Mouse (Mus musculus) midbrain, embryonic 13.5 days (tissue): ENCODE measurements around the gene Eif3l. TPM values are rescaled to one million over a fixed set of nuclear protein-coding genes. Genes with fewer than 3 reads are reported as not detected.

Experiments used
- ATAC-seq: fragments of 200-750 bp; cut with Nextera tagmentation; 2 replicates; pipeline ENCODE4 v1.8.0; 2017; ENCODE audit warnings: mild to moderate bottlenecking, moderate TSS enrichment, moderate library complexity
- H3K27ac ChIP-seq: fragments of 300-500 bp; sonication (generic); 2 replicates; pipeline ENCODE4 v1.5.1; 2015; ENCODE audit warnings: inconsistent platforms, mild to moderate bottlenecking, moderate library complexity
- H3K27me3 ChIP-seq: fragments of 300-500 bp; sonication (generic); 2 replicates; pipeline ENCODE4 v1.6.1; 2015; ENCODE audit warnings: mild to moderate bottlenecking, inconsistent platforms
- H3K36me3 ChIP-seq: fragments of 300-500 bp; sonication (generic); 2 replicates; pipeline ENCODE4 v1.6.1; 2015; ENCODE audit warnings: mild to moderate bottlenecking, inconsistent platforms
- H3K4me1 ChIP-seq: fragments of 300-500 bp; sonication (generic); replicated peaks from 2 replicates; pipeline ENCODE4 v1.6.1; 2015; ENCODE audit warnings: inconsistent platforms
- H3K4me2 ChIP-seq: fragments of 300-500 bp; sonication (generic); replicated peaks from 2 replicates; pipeline ENCODE4 v1.6.1; 2015; ENCODE audit warnings: moderate library complexity, mild to moderate bottlenecking, inconsistent platforms
- H3K4me3 ChIP-seq: fragments of 300-500 bp; sonication (generic); replicated peaks from 2 replicates; pipeline ENCODE4 v1.5.1; 2015; ENCODE audit warnings: mild to moderate bottlenecking, inconsistent platforms
- H3K9ac ChIP-seq: fragments of 300-500 bp; sonication (generic); replicated peaks from 2 replicates; pipeline ENCODE4 v1.6.1; 2015; ENCODE audit warnings: mild to moderate bottlenecking, inconsistent platforms
- H3K9me3 ChIP-seq: fragments of 300-500 bp; sonication (generic); 2 replicates; pipeline ENCODE4 v1.6.1; 2016; ENCODE audit warnings: mild to moderate bottlenecking, inconsistent platforms
- WGBS: fragments of 180-500 bp; shearing (Covaris S2); methylation state at CpG from one replicate; pipeline ENCODE4 v1.1.7; 2015; 5-methylcytosine and 5-hydroxymethylcytosine counted together
- polyA plus RNA-seq: library from polyadenylated mRNA; unstranded; fragments of >200 nt; fragmentation: Nextera tagmentation; extraction: Ambion mirVana; gene quantifications from 2 replicates; pipeline ENCODE4 v1.2.1, GENCODE M21; 2015

Gene Eif3l
- polyA plus RNA-seq, 1 experiment from 2014 or later, result 180 TPM

GRCm38 (mm10) chr15:79115276-79115675 is 40.3 kb downstream of the Eif3l start:
- ATAC-seq, result no peak
- Histone ChIP-seq H3K36me3 (peaks cover 53% of the 10 kb centered on the region), H3K4me3 (no peak overlapping the region), H3K9ac (no peak overlapping the region), H3K9me3 (no peaks in the 10 kb centered on the region), H3K4me2 (no peak overlapping the region), H3K27me3 (peaks cover 7% of the 10 kb centered on the region; the same call in 1 of the 2 replicates), H3K4me1 (peaks cover 16% of the 10 kb centered on the region), H3K27ac (no peak overlapping the region)
- 73% methylated on average over 5 of the region's 5 CpGs for WGBS

- H3K9ac ChIP-seq, result no peak overlapping the region
- H3K4me2 ChIP-seq, result no peak overlapping the region
- WGBS, result 81% methylated on average over 9 of the region's 9 CpGs
- peaks cover 89% of the 10 kb centered on the region for H3K36me3 ChIP-seq
- H3K9me3 ChIP-seq, result no peaks in the 10 kb centered on the region
- ATAC-seq, result no peak
- no peaks in the 10 kb centered on the region for H3K4me1 ChIP-seq
- no peak overlapping the region for H3K27ac ChIP-seq
- no peaks in the 10 kb centered on the region for H3K27me3 ChIP-seq
- no peak overlapping the region for H3K4me3 ChIP-seq
Observed at GRCm38 (mm10) chr15:79119491-79119890, 44.5 kb downstream of the Eif3l start.

- H3K27ac ChIP-seq, result no peak overlapping the region
- ATAC-seq, result no peak
- H3K36me3 ChIP-seq, result peaks cover 92% of the 10 kb centered on the region
- H3K4me1 ChIP-seq, result no peaks in the 10 kb centered on the region
- H3K9me3 ChIP-seq, result no peaks in the 10 kb centered on the region
- no peak overlapping the region for H3K4me2 ChIP-seq
- H3K27me3 ChIP-seq, result no peaks in the 10 kb centered on the region
- H3K9ac ChIP-seq, result no peak overlapping the region
- WGBS, result 82% methylated on average over 4 of the region's 4 CpGs
- H3K4me3 ChIP-seq, result no peak overlapping the region
Observed at GRCm38 (mm10) chr15:79122119-79122518, 47.1 kb downstream of the Eif3l start.

- 86% methylated on average over 13 of the region's 13 CpGs for WGBS
- H3K4me3 ChIP-seq, result no peak overlapping the region
- no peaks in the 10 kb centered on the region for H3K4me1 ChIP-seq
Observed at GRCm38 (mm10) chr15:79122546-79122945, 47.6 kb downstream of the Eif3l start.

GRCm38 (mm10) chr15:79123751-79124150 is 48.8 kb downstream of the Eif3l start:
- H3K27me3 ChIP-seq, result no peaks in the 10 kb centered on the region
- no peaks in the 10 kb centered on the region for H3K9me3 ChIP-seq
- 89% methylated on average over 6 of the region's 6 CpGs for WGBS
- H3K27ac ChIP-seq, result no peak overlapping the region
- no peak overlapping the region for H3K4me2 ChIP-seq
- no peak overlapping the region for H3K9ac ChIP-seq
- H3K36me3 ChIP-seq, result peaks cover 93% of the 10 kb centered on the region
- no peak overlapping the region for H3K4me3 ChIP-seq
- no peaks in the 10 kb centered on the region for H3K4me1 ChIP-seq
- no peak for ATAC-seq

More at GRCm38 (mm10) chr15:79122546-79122945, 47.6 kb downstream of the Eif3l start:
- Histone ChIP-seq H3K27me3 (no peaks in the 10 kb centered on the region), H3K9me3 (no peaks in the 10 kb centered on the region), H3K36me3 (peaks cover 92% of the 10 kb centered on the region), H3K9ac (no peak overlapping the region), H3K4me2 (no peak overlapping the region), H3K27ac (no peak overlapping the region)
- no peak for ATAC-seq

- H3K36me3 ChIP-seq, result peaks cover 91% of the 10 kb centered on the region
- 0 out of 2 replicates have a peak overlapping the region, but pooled peaks have one; percentile 4 for H3K9ac ChIP-seq
- WGBS, result 91% methylated on average over 10 of the region's 10 CpGs
- ATAC-seq, result no peak
- no peak overlapping the region for H3K4me3 ChIP-seq
- no peaks in the 10 kb centered on the region for H3K27me3 ChIP-seq
- no peak overlapping the region for H3K27ac ChIP-seq
- H3K4me1 ChIP-seq, result no peaks in the 10 kb centered on the region
- no peaks in the 10 kb centered on the region for H3K9me3 ChIP-seq
- H3K4me2 ChIP-seq, result no peak overlapping the region
Observed at GRCm38 (mm10) chr15:79124331-79124875, 49.4 kb downstream of the Eif3l start.

- Histone ChIP-seq H3K27me3 (no peaks in the 10 kb centered on the region), H3K27ac (no peak overlapping the region), H3K9me3 (no peaks in the 10 kb centered on the region), H3K9ac (no peak overlapping the region), H3K4me1 (no peaks in the 10 kb centered on the region), H3K4me3 (no peak overlapping the region), H3K4me2 (no peak overlapping the region), H3K36me3 (peaks cover 92% of the 10 kb centered on the region)
- no peak for ATAC-seq
- WGBS, result 84% methylated on average over 13 of the region's 13 CpGs
Observed at GRCm38 (mm10) chr15:79126217-79126932, 51.4 kb downstream of the Eif3l start.

- no peak overlapping the region for H3K9ac ChIP-seq
- H3K36me3 ChIP-seq, result peaks cover 92% of the 10 kb centered on the region
- H3K4me3 ChIP-seq, result no peak overlapping the region
- H3K9me3 ChIP-seq, result no peaks in the 10 kb centered on the region
- 95% methylated on average over 12 of the region's 12 CpGs for WGBS
- no peaks in the 10 kb centered on the region for H3K27me3 ChIP-seq
- no peaks in the 10 kb centered on the region for H3K4me1 ChIP-seq
- H3K27ac ChIP-seq, result no peak overlapping the region
- H3K4me2 ChIP-seq, result no peak overlapping the region
- ATAC-seq, result no peak
Observed at GRCm38 (mm10) chr15:79127101-79127500, 52.1 kb downstream of the Eif3l start.

GRCm38 (mm10) chr15:79128208-79128607 is 53.2 kb downstream of the Eif3l start:
- Histone ChIP-seq H3K36me3 (peaks cover 92% of the 10 kb centered on the region), H3K27me3 (no peaks in the 10 kb centered on the region), H3K4me3 (no peak overlapping the region), H3K27ac (no peak overlapping the region), H3K4me2 (no peak overlapping the region), H3K9ac (no peak overlapping the region), H3K9me3 (no peaks in the 10 kb centered on the region), H3K4me1 (no peaks in the 10 kb centered on the region)
- WGBS, result 94% methylated on average over 5 of the region's 5 CpGs
- no peak for ATAC-seq

GRCm38 (mm10) chr15:79129311-79129710 is 54.3 kb downstream of the Eif3l start:
- Histone ChIP-seq H3K4me3 (no peak overlapping the region), H3K27me3 (no peaks in the 10 kb centered on the region), H3K4me1 (no peaks in the 10 kb centered on the region), H3K36me3 (peaks cover 92% of the 10 kb centered on the region), H3K9me3 (no peaks in the 10 kb centered on the region), H3K9ac (no peak overlapping the region), H3K4me2 (no peak overlapping the region), H3K27ac (no peak overlapping the region)
- 90% methylated on average over 7 of the region's 7 CpGs for WGBS
- ATAC-seq, result no peak

- ATAC-seq, result no peak
- Histone ChIP-seq H3K9ac (no peak overlapping the region), H3K4me3 (no peak overlapping the region), H3K27me3 (no peaks in the 10 kb centered on the region), H3K4me2 (no peak overlapping the region), H3K9me3 (no peaks in the 10 kb centered on the region), H3K36me3 (peaks cover 80% of the 10 kb centered on the region), H3K27ac (no peak overlapping the region), H3K4me1 (no peaks in the 10 kb centered on the region)
- 89% methylated on average over 10 of the region's 10 CpGs for WGBS
Observed at GRCm38 (mm10) chr15:79130782-79131181, 55.8 kb downstream of the Eif3l start.

- H3K4me3 ChIP-seq, result no peak overlapping the region
- H3K4me2 ChIP-seq, result no peak overlapping the region
- no peak overlapping the region for H3K27ac ChIP-seq
- H3K9me3 ChIP-seq, result no peaks in the 10 kb centered on the region
- no peaks in the 10 kb centered on the region for H3K4me1 ChIP-seq
- WGBS, result 85% methylated on average over 7 of the region's 7 CpGs
- H3K36me3 ChIP-seq, result peaks cover 74% of the 10 kb centered on the region
- H3K27me3 ChIP-seq, result no peaks in the 10 kb centered on the region
- no peak overlapping the region for H3K9ac ChIP-seq
- no peak for ATAC-seq
Observed at GRCm38 (mm10) chr15:79131442-79131841, 56.5 kb downstream of the Eif3l start.
